Mouse (Mus musculus) C2C12 (cell line): ENCODE results near the gene Slc12a8.

ENCODE experiments used
- MYOD1 ChIP-seq: IDR thresholded peaks from one replicate; pipeline ENCODE4 v1.6.1; 2011; ENCODE audit warnings: low read depth; ENCODE audit not compliant: control insufficient read depth, insufficient read length
- USF1 ChIP-seq: IDR thresholded peaks from one replicate; pipeline ENCODE4 v1.6.1; 2011; ENCODE audit warnings: low read depth, mild to moderate bottlenecking, control low read depth, moderate library complexity

DNA sequence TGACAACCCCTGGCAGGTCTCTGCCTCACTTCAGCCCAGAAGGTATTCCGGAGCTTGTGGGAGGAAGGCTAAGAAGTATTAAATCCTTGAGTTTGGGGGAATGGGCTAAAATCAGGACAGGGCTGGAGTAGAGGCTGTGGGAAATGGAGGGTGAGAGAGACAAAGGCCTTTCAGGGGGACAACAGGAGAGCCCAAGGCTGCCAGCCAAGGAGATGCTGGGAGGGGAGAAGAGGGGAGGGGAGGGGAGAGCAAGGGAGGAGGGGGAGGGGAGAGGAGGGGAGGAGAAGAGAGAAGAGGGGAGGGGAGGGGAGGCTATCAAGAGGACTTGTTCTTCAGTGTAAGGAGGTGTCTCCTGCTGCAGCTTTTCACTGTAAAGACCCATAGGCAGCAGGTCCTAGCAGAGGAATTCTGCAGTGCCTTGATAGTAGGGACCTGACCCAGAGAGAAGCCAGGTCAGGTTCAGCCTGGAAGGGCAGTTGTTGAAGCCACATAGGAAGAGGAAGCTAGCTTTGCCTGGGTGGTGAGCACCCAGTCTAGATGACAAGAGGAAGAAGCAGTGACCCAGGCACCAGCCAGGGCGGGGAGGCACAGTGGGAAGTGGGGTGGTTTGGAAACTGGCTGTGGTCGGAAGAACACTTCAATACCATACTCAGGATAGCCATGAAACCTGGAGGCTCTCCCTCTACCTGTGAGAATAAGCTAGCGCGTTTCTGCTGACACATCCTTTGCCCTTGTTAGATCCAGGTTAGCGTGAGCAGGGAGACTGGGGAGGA is 174.0 kb downstream of the Slc12a8 start:
- TF ChIP-seq USF1 (no peak), MYOD1 (no peak)
